Mouse (Mus musculus): ENCODE results near the gene Mc3r. TPM values are rescaled to one million over a fixed set of nuclear protein-coding genes. Genes with fewer than 3 reads are reported as not detected.
A peak's percentile ranks its signal among the peaks of the same experiment; 100 is the strongest.

Mc3r gene
- total and polyA plus RNA-seq, 2 experiments from 2014 or later = 0.60 to 0.94 TPM

- no peak for TF ChIP-seq CTCF (IDR thresholded peaks at IDR 0.05)
- Histone ChIP-seq H3K36me3 (ENCODE audit: insufficient read depth, low read length) (no peaks in the 10 kb centered on the region), H3K4me1 (ENCODE audit: insufficient read depth, low read length) (peaks cover 4% of the 10 kb centered on the region; the same call in 1 of the 2 replicates), H3K27me3 (ENCODE audit: insufficient read depth, low read length) (no peaks in the 10 kb centered on the region), H3K9me3 (ENCODE audit: low read length) (no peaks in the 10 kb centered on the region), H3K27ac (ENCODE audit: low read depth, low read length) (peak overlapping the region; percentile 27; the same call in 1 of the 2 replicates), H3K4me3 (ENCODE audit: low read depth, low read length) (no peak overlapping the region), H3K4me2 (ENCODE audit: low read depth, low read length, poor library complexity, severe bottlenecking) (no peak overlapping the region), H3K9ac (replicated peaks; ENCODE audit: low read length, poor library complexity, severe bottlenecking) (no peak overlapping the region)
- DNase-seq (ENCODE audit: low spot score) (peak; percentile 38), ATAC-seq (ENCODE audit: low FRiP score) (0 out of 2 replicates have a peak, but pooled peaks have one; percentile 38)
- 42% methylated on average over 14 of the region's 14 CpGs for WGBS
Observed at GRCm38 (mm10) chr2:172292525-172293405, 44.5 kb downstream of the Mc3r start.

- ATAC-seq (ENCODE audit: low FRiP score) = no peak
- Histone ChIP-seq H3K36me3 (ENCODE audit: insufficient read depth, low read length) (no peaks in the 10 kb centered on the region), H3K27me3 (ENCODE audit: insufficient read depth, low read length) (no peaks in the 10 kb centered on the region), H3K4me3 (ENCODE audit: low read depth, low read length) (no peak overlapping the region), H3K9ac (replicated peaks; ENCODE audit: low read length, poor library complexity, severe bottlenecking) (no peak overlapping the region), H3K4me2 (ENCODE audit: low read depth, low read length, poor library complexity, severe bottlenecking) (no peak overlapping the region), H3K4me1 (ENCODE audit: insufficient read depth, low read length) (no peaks in the 10 kb centered on the region), H3K9me3 (ENCODE audit: low read length) (no peaks in the 10 kb centered on the region), H3K27ac (ENCODE audit: low read depth, low read length) (no peak overlapping the region)
- no peak for TF ChIP-seq CTCF (IDR thresholded peaks at IDR 0.05)
- 60% methylated on average over 1 of the region's 1 CpGs for WGBS
- DNase-seq (ENCODE audit: low spot score) = no peak
Observed at GRCm38 (mm10) chr2:172298083-172298482, 49.8 kb downstream of the Mc3r start.

GRCm38 (mm10) chr2:172298542-172298941 lies 50.2 kb downstream of the Mc3r start:
- 9% methylated on average over 1 of the region's 1 CpGs for WGBS
- Histone ChIP-seq H3K27me3 (ENCODE audit: insufficient read depth, low read length) (no peaks in the 10 kb centered on the region), H3K4me3 (ENCODE audit: low read depth, low read length) (no peak overlapping the region), H3K9me3 (ENCODE audit: low read length) (no peaks in the 10 kb centered on the region), H3K9ac (replicated peaks; ENCODE audit: low read length, poor library complexity, severe bottlenecking) (no peak overlapping the region), H3K4me2 (ENCODE audit: low read depth, low read length, poor library complexity, severe bottlenecking) (no peak overlapping the region), H3K4me1 (ENCODE audit: insufficient read depth, low read length) (no peaks in the 10 kb centered on the region), H3K27ac (ENCODE audit: low read depth, low read length) (no peak overlapping the region), H3K36me3 (ENCODE audit: insufficient read depth, low read length) (no peaks in the 10 kb centered on the region)
- TF ChIP-seq CTCF (IDR thresholded peaks at IDR 0.05) = no peak
- DNase-seq (ENCODE audit: low spot score) (no peak), ATAC-seq (ENCODE audit: low FRiP score) (no peak)

- DNase-seq (ENCODE audit: low spot score) (peak; percentile 29), ATAC-seq (ENCODE audit: low FRiP score) (peak; percentile 41; the same call in 1 of the 2 replicates)
- no peak overlapping the region for H3K9ac ChIP-seq (replicated peaks; ENCODE audit: low read length, poor library complexity, severe bottlenecking)
- H3K4me3 ChIP-seq (ENCODE audit: low read depth, low read length) = no peak overlapping the region
- 8% methylated on average over 14 of the region's 14 CpGs for WGBS
- no peaks in the 10 kb centered on the region for H3K27me3 ChIP-seq (ENCODE audit: insufficient read depth, low read length)
- no peaks in the 10 kb centered on the region for H3K4me1 ChIP-seq (ENCODE audit: insufficient read depth, low read length)
- no peaks in the 10 kb centered on the region for H3K9me3 ChIP-seq (ENCODE audit: low read length)
- no peaks in the 10 kb centered on the region for H3K36me3 ChIP-seq (ENCODE audit: insufficient read depth, low read length)
- H3K27ac ChIP-seq (ENCODE audit: low read depth, low read length) = no peak overlapping the region
- TF ChIP-seq CTCF (IDR thresholded peaks at IDR 0.05) = no peak
- H3K4me2 ChIP-seq (ENCODE audit: low read depth, low read length, poor library complexity, severe bottlenecking) = no peak overlapping the region
Observed at GRCm38 (mm10) chr2:172299126-172299921, 51.0 kb downstream of the Mc3r start.

Other genes starting within 250 kb of the Mc3r start
- gene Cbln4, start 205.0 kb upstream of the Mc3r start, total RNA-seq (2014; rRNA removed) = 34.4 and 35.7 TPM in 2 replicates
- 46.7 and 48.3 TPM in 2 replicates for gene Cbln4, start 205.0 kb upstream of the Mc3r start, polyA plus RNA-seq (2015; fragmentation: Nextera tagmentation; extraction: Ambion mirVana)
- 10.2 and 10.8 TPM in 2 replicates for gene Fam210b, start 97.1 kb downstream of the Mc3r start, total RNA-seq (2014; rRNA removed)
- gene Fam210b, start 97.1 kb downstream of the Mc3r start, polyA plus RNA-seq (2015; fragmentation: Nextera tagmentation; extraction: Ambion mirVana) = 21.1 and 21.9 TPM in 2 replicates
- gene Aurka, start 122.0 kb downstream of the Mc3r start, total RNA-seq (2014; rRNA removed) = 4.2 and 7.6 TPM in 2 replicates
- 5.9 and 6.2 TPM in 2 replicates for gene Aurka, start 122.0 kb downstream of the Mc3r start, polyA plus RNA-seq (2015; fragmentation: Nextera tagmentation; extraction: Ambion mirVana)
- gene Cstf1, start 122.2 kb downstream of the Mc3r start, total RNA-seq (2014; rRNA removed) = 26.6 and 28.0 TPM in 2 replicates
- 25.0 and 27.0 TPM in 2 replicates for gene Cstf1, start 122.2 kb downstream of the Mc3r start, polyA plus RNA-seq (2015; fragmentation: Nextera tagmentation; extraction: Ambion mirVana)
- gene Cass4, start 145.3 kb downstream of the Mc3r start, total RNA-seq (2014; rRNA removed) = 0.05 and 0.52 TPM in 2 replicates
- gene Cass4, start 145.3 kb downstream of the Mc3r start, polyA plus RNA-seq (2015; fragmentation: Nextera tagmentation; extraction: Ambion mirVana) = 0.07 and 0.11 TPM in 2 replicates
- 62.0 and 67.0 TPM in 2 replicates for gene Rtf2, start 192.1 kb downstream of the Mc3r start, total RNA-seq (2014; rRNA removed)
- gene Rtf2, start 192.1 kb downstream of the Mc3r start, polyA plus RNA-seq (2015; fragmentation: Nextera tagmentation; extraction: Ambion mirVana) = 85.0 and 89.2 TPM in 2 replicates
- not detected in 2 replicates for gene Gcnt7, start 210.1 kb downstream of the Mc3r start, total RNA-seq (2014; rRNA removed)
- 0.77 and 1.2 TPM in 2 replicates for gene Gcnt7, start 210.1 kb downstream of the Mc3r start, polyA plus RNA-seq (2015; fragmentation: Nextera tagmentation; extraction: Ambion mirVana)
- not detected in 2 replicates for gene Fam209, start 224.0 kb downstream of the Mc3r start, total RNA-seq (2014; rRNA removed)
- 0.43 and 0.47 TPM in 2 replicates for gene Fam209, start 224.0 kb downstream of the Mc3r start, polyA plus RNA-seq (2015; fragmentation: Nextera tagmentation; extraction: Ambion mirVana)